Mouse (Mus musculus): ENCODE data around the gene Ndufb7. TPM values are rescaled to one million over a fixed set of nuclear protein-coding genes. Genes with fewer than 3 reads are reported as not detected.

The Ndufb7 gene
- 459 and 524 TPM in 2 replicates for polyA plus RNA-seq (2012)

GRCm38 (mm10) chr8:83566469-83567395 lies at the start of gene Ndufb7:
TSS of gene Ndufb7 (plus strand) at chr8:83566671.

DNA sequence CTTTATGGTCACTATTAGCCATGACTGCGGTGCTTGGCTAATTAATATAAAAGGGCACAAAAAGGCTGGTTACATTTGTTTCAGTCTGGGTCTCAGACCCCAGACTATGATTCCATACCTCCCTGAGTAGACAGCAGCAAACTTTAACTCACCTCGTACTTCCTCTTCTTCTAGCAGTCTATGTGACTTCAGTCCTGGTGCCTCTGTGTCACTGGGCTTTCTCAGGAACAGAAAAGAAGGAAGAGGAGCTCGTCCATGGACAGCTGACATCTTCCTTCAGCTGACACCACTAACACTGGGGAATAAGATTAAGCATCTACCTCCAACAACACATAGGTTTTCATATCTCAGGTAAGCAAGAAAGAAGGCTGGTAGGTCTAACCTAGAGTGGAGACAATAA lies 30.7 kb upstream of the Ndufb7 start, which contains the start of gene Olfr370:
Gene Olfr370, plus strand, starts transcription at position 45 of the 400 bp plus-strand sequence.

GRCm38 (mm10) chr8:83607661-83608397 lies 41.4 kb downstream of the Ndufb7 start, which contains the start of the genes Tecr and Dnajb1:
TSS of gene Tecr (minus strand) at chr8:83607971.
TSS of gene Dnajb1 (plus strand) at chr8:83608193.

Other genes with a start within 250 kb of the Ndufb7 start
- gene Elmod2, start 234.2 kb upstream of the Ndufb7 start, polyA plus RNA-seq (2012), result 0.16 and 0.36 TPM in 2 replicates
- gene Mgat4d, start 218.2 kb upstream of the Ndufb7 start, polyA plus RNA-seq (2012), result not detected in 2 replicates
- gene Clgn, start 176.8 kb upstream of the Ndufb7 start, polyA plus RNA-seq (2012), result 0.06 TPM in 1 of 2 replicates, not detected in the other
- gene Scoc, start 108.3 kb upstream of the Ndufb7 start, polyA plus RNA-seq (2012), result 7.6 and 9.0 TPM in 2 replicates
- gene Olfr370, start 30.9 kb upstream of the Ndufb7 start, polyA plus RNA-seq (2012), result not detected in 2 replicates
- gene Tecr, start 41.3 kb downstream of the Ndufb7 start, polyA plus RNA-seq (2012), result 417 and 426 TPM in 2 replicates
- 141 and 217 TPM in 2 replicates for gene Dnajb1, start 41.5 kb downstream of the Ndufb7 start, polyA plus RNA-seq (2012)
- gene Gipc1, start 86.0 kb downstream of the Ndufb7 start, polyA plus RNA-seq (2012), result 107 and 120 TPM in 2 replicates
- gene Ptger1, start 100.0 kb downstream of the Ndufb7 start, polyA plus RNA-seq (2012), result 0.29 and 0.31 TPM in 2 replicates
- gene Pkn1, start 132.5 kb downstream of the Ndufb7 start, polyA plus RNA-seq (2012), result 135 and 146 TPM in 2 replicates
- 46.6 and 55.5 TPM in 2 replicates for gene Ddx39, start 148.5 kb downstream of the Ndufb7 start, polyA plus RNA-seq (2012)
- gene Adgre5, start 174.7 kb downstream of the Ndufb7 start, polyA plus RNA-seq (2012), result 53.2 and 59.7 TPM in 2 replicates